Mouse (Mus musculus) hindbrain, postnatal 0 days (tissue): ENCODE results near the gene Mrpl35. TPM values are rescaled to one million over a fixed set of nuclear protein-coding genes. Genes with fewer than 3 reads are reported as not detected.
"Not testable (repeated sequence)": the region's sequence is repeated elsewhere in the genome, so short reads cannot be mapped to it uniquely, and the experiment has no call there.

ENCODE experiments used
- ATAC-seq: fragments of 200-750 bp; cut with Nextera tagmentation; 2 replicates; pipeline ENCODE4 v1.8.0; 2017; ENCODE audit warnings: mild to moderate bottlenecking, moderate TSS enrichment, moderate library complexity
- DNase-seq: peaks from one replicate; pipeline ENCODE4 v3.0.0-alpha.2; 2015; ENCODE audit warnings: low spot score
- H3K27ac ChIP-seq: fragments of 300-500 bp; sonication (generic); 2 replicates; pipeline ENCODE4 v1.5.1; 2014; ENCODE audit warnings: mild to moderate bottlenecking
- H3K27me3 ChIP-seq: fragments of 300-500 bp; sonication (generic); 2 replicates; pipeline ENCODE4 v1.6.1; 2014; ENCODE audit warnings: low read length, mixed read lengths; ENCODE audit not compliant: insufficient read depth
- H3K36me3 ChIP-seq: fragments of 300-500 bp; sonication (generic); 2 replicates; pipeline ENCODE4 v1.6.1; 2014; ENCODE audit warnings: low read length, mixed read lengths; ENCODE audit not compliant: insufficient read depth
- H3K4me1 ChIP-seq: fragments of 300-500 bp; sonication (generic); 2 replicates; pipeline ENCODE4 v1.6.1; 2014; ENCODE audit warnings: antibody characterized with exemption, low read length, mixed read lengths; ENCODE audit not compliant: insufficient read depth
- H3K4me2 ChIP-seq: fragments of 300-500 bp; sonication (generic); 2 replicates; pipeline ENCODE4 v1.6.1; 2014; ENCODE audit warnings: low read depth, mild to moderate bottlenecking, low read length, moderate library complexity, mixed read lengths
- H3K4me3 ChIP-seq: fragments of 300-500 bp; sonication (generic); 2 replicates; pipeline ENCODE4 v1.5.1; 2014; ENCODE audit warnings: low read length
- H3K9ac ChIP-seq: fragments of 300-500 bp; sonication (generic); replicated peaks from 2 replicates; pipeline ENCODE4 v1.6.1; 2014; ENCODE audit warnings: mild to moderate bottlenecking, low read length, moderate library complexity, mixed read lengths
- H3K9me3 ChIP-seq: fragments of 300-500 bp; sonication (generic); 2 replicates; pipeline ENCODE4 v1.6.1; 2016; ENCODE audit warnings: low read length, mixed read lengths
- CTCF ChIP-seq: IDR thresholded peaks from 2 replicates; pipeline ENCODE4 v1.5.1; 2016; ENCODE audit warnings: antibody characterized with exemption, control low read depth, low read depth
- WGBS: fragments of 180-500 bp; shearing (Covaris S2); extraction: QIAGEN DNeasy Blood & Tissue Kit; methylation state at CpG from one replicate; pipeline ENCODE4 v1.1.7; 2014; 5-methylcytosine and 5-hydroxymethylcytosine counted together
- polyA plus RNA-seq: library from polyadenylated mRNA; unstranded; fragments of >200 nt; fragmentation: Nextera tagmentation; extraction: Ambion mirVana; gene quantifications from 2 replicates; pipeline ENCODE4 v1.2.1, GENCODE M21; 2015
- total RNA-seq: library from RNA; depleted of rRNA; stranded (reverse); fragments of >200 nt; gene quantifications from 2 replicates; pipeline ENCODE4 v1.2.3, GENCODE M21; 2014; rRNA removed

The Mrpl35 gene
- 6.0 and 8.3 TPM in 2 replicates for total RNA-seq
- polyA plus RNA-seq: 50.8 and 51.8 TPM in 2 replicates

GRCm38 (mm10) chr6:71826869-71827268, at the start of gene Mrpl35:
TSS of gene Mrpl35 (minus strand) at chr6:71826969.
- no peaks in the 10 kb centered on the region; the same call in 1 of the 2 replicates for H3K27me3 ChIP-seq
- H3K36me3 ChIP-seq: no peaks in the 10 kb centered on the region
- DNase-seq: no peak
- no peak within 1 kb of the TSS for H3K27ac ChIP-seq
- H3K9me3 ChIP-seq: no peaks in the 10 kb centered on the region
- no peak within 1 kb of the TSS for H3K4me3 ChIP-seq
- 38% methylated on average over 1 of the region's 1 CpGs for WGBS
- H3K4me2 ChIP-seq: no peak within 1 kb of the TSS
- TF ChIP-seq CTCF: no peak
- H3K4me1 ChIP-seq: peaks cover 7% of the 10 kb centered on the region; the same call in 1 of the 2 replicates
- H3K9ac ChIP-seq: no peak within 1 kb of the TSS
- ATAC-seq: no peak

- H3K4me2 ChIP-seq: no peak overlapping the region
- WGBS: 96% methylated on average over 9 of the region's 9 CpGs
- no peaks in the 10 kb centered on the region for H3K4me1 ChIP-seq
- H3K36me3 ChIP-seq: peaks cover 54% of the 10 kb centered on the region
- H3K27ac ChIP-seq: no peak overlapping the region
- no peak for TF ChIP-seq CTCF
- H3K9ac ChIP-seq: no peak overlapping the region
- DNase-seq (no peak), ATAC-seq (no peak)
- H3K4me3 ChIP-seq: no peak overlapping the region
- no peaks in the 10 kb centered on the region for H3K27me3 ChIP-seq
- H3K9me3 ChIP-seq: no peaks in the 10 kb centered on the region
These were observed 44.6 kb upstream of the Mrpl35 start for GRCm38 (mm10) chr6:71871396-71871795.

- peak; percentile 32 for DNase-seq
- peaks cover 49% of the 10 kb centered on the region for H3K36me3 ChIP-seq
- no peak for ATAC-seq
These were observed 42.0 kb upstream of the Mrpl35 start for GRCm38 (mm10) chr6:71868809-71869208.

GRCm38 (mm10) chr6:71867751-71868150, 41.0 kb upstream of the Mrpl35 start:
- no peak overlapping the region for H3K9ac ChIP-seq
- H3K4me1 ChIP-seq: no peaks in the 10 kb centered on the region
- no peak for TF ChIP-seq CTCF
- no peak overlapping the region for H3K4me3 ChIP-seq
- H3K27me3 ChIP-seq: no peaks in the 10 kb centered on the region
- no peak for DNase-seq
- H3K36me3 ChIP-seq: peaks cover 46% of the 10 kb centered on the region
- no peak overlapping the region for H3K27ac ChIP-seq
- ATAC-seq: no peak
- H3K4me2 ChIP-seq: no peak overlapping the region
- H3K9me3 ChIP-seq: no peaks in the 10 kb centered on the region
- 89% methylated on average over 2 of the region's 2 CpGs for WGBS

More at GRCm38 (mm10) chr6:71868809-71869208, 42.0 kb upstream of the Mrpl35 start:
- Histone ChIP-seq H3K4me1 (no peaks in the 10 kb centered on the region), H3K9ac (no peak overlapping the region), H3K27ac (no peak overlapping the region), H3K4me2 (no peak overlapping the region), H3K4me3 (no peak overlapping the region), H3K27me3 (no peaks in the 10 kb centered on the region), H3K9me3 (no peaks in the 10 kb centered on the region)
- TF ChIP-seq CTCF: peak; percentile 30
- WGBS: 100% methylated on average over 1 of the region's 1 CpGs

- 91% methylated on average over 6 of the region's 6 CpGs for WGBS
- not testable (repeated sequence) for H3K9ac ChIP-seq, DNase-seq, H3K4me3 ChIP-seq, H3K4me1 ChIP-seq, H3K4me2 ChIP-seq, ATAC-seq, H3K9me3 ChIP-seq, H3K27me3 ChIP-seq, H3K27ac ChIP-seq
- H3K36me3 ChIP-seq: peaks cover 18% of the 10 kb centered on the region; the same call in 1 of the 2 replicates
These were observed 20.1 kb upstream of the Mrpl35 start for GRCm38 (mm10) chr6:71846906-71847305.

- no peaks in the 10 kb centered on the region for H3K36me3 ChIP-seq
- no peak for ATAC-seq
- no peak overlapping the region for H3K27ac ChIP-seq
- no peaks in the 10 kb centered on the region for H3K9me3 ChIP-seq
- no peak for DNase-seq
- 98% methylated on average over 1 of the region's 1 CpGs for WGBS
- H3K27me3 ChIP-seq: no peaks in the 10 kb centered on the region
- no peak overlapping the region for H3K9ac ChIP-seq
- TF ChIP-seq CTCF: no peak
- no peak overlapping the region for H3K4me3 ChIP-seq
- no peak overlapping the region for H3K4me2 ChIP-seq
- H3K4me1 ChIP-seq: no peaks in the 10 kb centered on the region
These were observed 14.0 kb upstream of the Mrpl35 start for GRCm38 (mm10) chr6:71840597-71841290.

GRCm38 (mm10) chr6:71839815-71840214, 13.0 kb upstream of the Mrpl35 start:
- ATAC-seq: no peak
- H3K4me3 ChIP-seq: no peak overlapping the region
- no peak for TF ChIP-seq CTCF
- H3K27me3 ChIP-seq: no peaks in the 10 kb centered on the region
- DNase-seq: no peak
- no peaks in the 10 kb centered on the region for H3K9me3 ChIP-seq
- H3K4me2 ChIP-seq: no peak overlapping the region
- no peaks in the 10 kb centered on the region for H3K4me1 ChIP-seq
- no peaks in the 10 kb centered on the region for H3K36me3 ChIP-seq
- H3K27ac ChIP-seq: no peak overlapping the region
- H3K9ac ChIP-seq: no peak overlapping the region
